Mouse (Mus musculus) heart, postnatal 0 days (tissue): ENCODE measurements at regions not wholly inside any gene's neighbourhood (a gene's known extent, or its start where the extent isn't known, plus 50 kb on each side); places are given as distances from the start of the nearest gene placed in this dataset.

Experiments used
- CTCF ChIP-seq: IDR thresholded peaks from 2 replicates; pipeline ENCODE4 v1.5.1; 2016; ENCODE audit warnings: antibody characterized with exemption, control low read depth, low read depth
- EP300 ChIP-seq: IDR thresholded peaks from 2 replicates; pipeline ENCODE4 v1.6.1; 2016; ENCODE audit warnings: antibody characterized with exemption, low read depth

DNA sequence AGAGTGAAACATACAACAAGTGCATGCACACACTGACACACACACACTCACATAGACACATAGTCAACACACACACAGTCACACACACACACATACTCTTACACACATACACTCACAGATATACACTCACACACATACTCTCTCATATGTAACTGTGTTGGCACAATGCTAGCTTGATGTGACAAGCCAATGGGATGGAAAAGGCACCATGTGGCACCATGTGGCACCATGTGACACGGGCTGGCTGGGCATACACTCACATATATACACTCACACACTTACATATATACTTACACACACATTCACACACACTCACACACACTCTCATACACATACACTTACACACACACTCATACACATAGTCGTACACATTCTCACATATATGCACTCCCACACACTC is 67.0 kb upstream of the Phyhipl start:
- no peak for TF ChIP-seq EP300
- TF ChIP-seq CTCF: no peak
